Mouse (Mus musculus) lung, embryonic 14.5 days (tissue): ENCODE measurements around the gene Btf3l4. TPM values are rescaled to one million over a fixed set of nuclear protein-coding genes. Genes with fewer than 3 reads are reported as not detected.

ENCODE experiments used
- ATAC-seq: fragments of 200-750 bp; cut with Nextera tagmentation; 2 replicates; pipeline ENCODE4 v1.8.0; 2017; ENCODE audit warnings: mild to moderate bottlenecking, moderate TSS enrichment, moderate library complexity; ENCODE audit not compliant: insufficient read depth
- DNase-seq: peaks from one replicate; pipeline ENCODE4 v3.0.0-alpha.2; 2015
- H3K27ac ChIP-seq: fragments of 300-500 bp; sonication (generic); 2 replicates; pipeline ENCODE4 v1.5.1; 2014; ENCODE audit warnings: low read depth, mild to moderate bottlenecking, moderate library complexity
- H3K27me3 ChIP-seq: fragments of 300-500 bp; sonication (generic); 2 replicates; pipeline ENCODE4 v1.6.1; 2014; ENCODE audit warnings: low read length, control low read depth; ENCODE audit not compliant: insufficient read depth
- H3K36me3 ChIP-seq: fragments of 300-500 bp; sonication (generic); 2 replicates; pipeline ENCODE4 v1.6.1; 2014; ENCODE audit warnings: control low read depth; ENCODE audit not compliant: insufficient read depth
- H3K4me1 ChIP-seq: fragments of 300-500 bp; sonication (generic); 2 replicates; pipeline ENCODE4 v1.6.1; 2014; ENCODE audit warnings: antibody characterized with exemption, control low read depth; ENCODE audit not compliant: insufficient read depth
- H3K4me2 ChIP-seq: fragments of 300-500 bp; sonication (generic); 2 replicates; pipeline ENCODE4 v1.6.1; 2014; ENCODE audit warnings: mild to moderate bottlenecking
- H3K4me3 ChIP-seq: fragments of 300-500 bp; sonication (generic); 2 replicates; pipeline ENCODE4 v1.5.1; 2014; ENCODE audit warnings: low read depth, low read length
- H3K9ac ChIP-seq: fragments of 300-500 bp; sonication (generic); 2 replicates; pipeline ENCODE4 v1.6.1; 2014
- H3K9me3 ChIP-seq: fragments of 300-500 bp; sonication (generic); 2 replicates; pipeline ENCODE4 v1.6.1; 2016; ENCODE audit warnings: low read depth, low read length, control low read depth
- CTCF ChIP-seq: IDR thresholded peaks from 2 replicates; pipeline ENCODE4 v1.5.1; 2016; ENCODE audit warnings: antibody characterized with exemption, low read depth
- WGBS: fragments of 180-500 bp; shearing (Covaris S2); extraction: QIAGEN DNeasy Blood & Tissue Kit; methylation state at CpG from one replicate; pipeline ENCODE4 v1.1.7; 2014; 5-methylcytosine and 5-hydroxymethylcytosine counted together
- polyA plus RNA-seq: library from polyadenylated mRNA; unstranded; fragments of >200 nt; fragmentation: Nextera tagmentation; extraction: Ambion mirVana; gene quantifications from 2 replicates; pipeline ENCODE4 v1.2.1, GENCODE M21; 2014

Gene Btf3l4
- polyA plus RNA-seq, 1 experiment from 2014 or later, result 167 TPM

- TF ChIP-seq CTCF, result no peak
- WGBS, result 70% methylated on average over 1 of the region's 1 CpGs
- Histone ChIP-seq H3K9me3 (no peaks in the 10 kb centered on the region), H3K4me2 (no peak overlapping the region), H3K36me3 (no peaks in the 10 kb centered on the region), H3K4me3 (no peak overlapping the region), H3K27me3 (no peaks in the 10 kb centered on the region), H3K27ac (no peak overlapping the region), H3K9ac (no peak overlapping the region), H3K4me1 (no peaks in the 10 kb centered on the region)
- no peak for ATAC-seq
- no peak for DNase-seq
Observed at GRCm38 (mm10) chr4:108790507-108790906, 42.9 kb downstream of the Btf3l4 start.

GRCm38 (mm10) chr4:108789258-108789936 lies 44.0 kb downstream of the Btf3l4 start:
- Histone ChIP-seq H3K4me3 (no peak overlapping the region), H3K27me3 (no peaks in the 10 kb centered on the region), H3K36me3 (no peaks in the 10 kb centered on the region), H3K9me3 (no peaks in the 10 kb centered on the region), H3K27ac (no peak overlapping the region), H3K9ac (no peak overlapping the region), H3K4me1 (no peaks in the 10 kb centered on the region), H3K4me2 (no peak overlapping the region)
- no peak for ATAC-seq
- 69% methylated on average over 6 of the region's 6 CpGs for WGBS
- no peak for TF ChIP-seq CTCF
- no peak for DNase-seq

DNA sequence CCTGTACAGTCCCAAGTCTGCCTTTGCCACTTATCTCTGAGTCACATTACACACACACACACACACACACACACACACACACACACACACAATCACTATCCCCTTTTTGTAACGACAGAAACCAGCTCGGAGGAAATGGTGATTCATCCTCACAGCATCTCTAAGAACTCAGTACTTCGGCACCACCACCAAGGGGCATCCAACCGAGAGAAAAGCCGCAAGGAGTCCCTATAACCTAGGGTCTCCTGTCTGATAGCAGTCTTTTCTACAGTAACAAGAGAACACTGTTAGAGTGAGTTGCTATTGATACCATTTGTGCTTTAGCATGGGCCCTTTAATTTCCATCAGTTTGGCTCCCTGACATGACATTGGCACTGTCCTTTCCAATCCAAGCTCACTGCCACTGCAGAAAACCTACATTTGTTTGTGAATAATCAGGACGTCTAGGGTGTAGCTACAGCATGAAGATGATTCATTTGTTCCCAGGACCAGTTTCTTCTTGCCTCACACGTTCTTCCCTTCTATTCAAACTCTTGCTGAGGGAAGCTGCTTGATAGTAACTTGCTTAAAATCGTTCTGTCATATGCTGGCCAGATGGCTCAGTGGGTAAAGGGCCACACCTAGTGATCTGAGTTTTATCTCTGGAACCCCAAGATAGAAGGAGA lies 50.9 kb downstream of the Btf3l4 start:
- Histone ChIP-seq H3K4me3 (no peak overlapping the region), H3K9me3 (no peaks in the 10 kb centered on the region), H3K27me3 (no peaks in the 10 kb centered on the region), H3K27ac (no peak overlapping the region), H3K4me2 (no peak overlapping the region), H3K4me1 (no peaks in the 10 kb centered on the region), H3K9ac (no peak overlapping the region), H3K36me3 (no peaks in the 10 kb centered on the region)
- no peak for ATAC-seq
- DNase-seq, result no peak
- TF ChIP-seq CTCF, result no peak
- WGBS, result 34% methylated on average over 8 of the region's 8 CpGs

- Histone ChIP-seq H3K4me2 (peak overlapping the region; percentile 75), H3K4me1 (no peaks in the 10 kb centered on the region), H3K4me3 (peak overlapping the region; percentile 85), H3K27ac (peak overlapping the region; percentile 99; the same call in 1 of the 2 replicates), H3K36me3 (no peaks in the 10 kb centered on the region), H3K9me3 (no peaks in the 10 kb centered on the region), H3K9ac (peak overlapping the region; percentile 99; the same call in 1 of the 2 replicates), H3K27me3 (no peaks in the 10 kb centered on the region)
- DNase-seq, result peak; percentile 11
- no peak for TF ChIP-seq CTCF
- ATAC-seq, result no peak
- WGBS, result 47% methylated on average over 3 of the region's 3 CpGs
Observed at GRCm38 (mm10) chr4:108781596-108781995, 51.8 kb downstream of the Btf3l4 start.

GRCm38 (mm10) chr4:108780864-108781205 lies 52.6 kb downstream of the Btf3l4 start:
- Histone ChIP-seq H3K9ac (peak overlapping the region; percentile 99), H3K27me3 (no peaks in the 10 kb centered on the region), H3K36me3 (no peaks in the 10 kb centered on the region), H3K9me3 (no peaks in the 10 kb centered on the region), H3K4me2 (peak overlapping the region; percentile 75), H3K4me3 (peak overlapping the region; percentile 85), H3K27ac (peak overlapping the region; percentile 99), H3K4me1 (no peaks in the 10 kb centered on the region)
- ATAC-seq (no peak), DNase-seq (no peak)
- under 1% methylated on average over 19 of the region's 20 CpGs for WGBS
- TF ChIP-seq CTCF, result no peak

DNA sequence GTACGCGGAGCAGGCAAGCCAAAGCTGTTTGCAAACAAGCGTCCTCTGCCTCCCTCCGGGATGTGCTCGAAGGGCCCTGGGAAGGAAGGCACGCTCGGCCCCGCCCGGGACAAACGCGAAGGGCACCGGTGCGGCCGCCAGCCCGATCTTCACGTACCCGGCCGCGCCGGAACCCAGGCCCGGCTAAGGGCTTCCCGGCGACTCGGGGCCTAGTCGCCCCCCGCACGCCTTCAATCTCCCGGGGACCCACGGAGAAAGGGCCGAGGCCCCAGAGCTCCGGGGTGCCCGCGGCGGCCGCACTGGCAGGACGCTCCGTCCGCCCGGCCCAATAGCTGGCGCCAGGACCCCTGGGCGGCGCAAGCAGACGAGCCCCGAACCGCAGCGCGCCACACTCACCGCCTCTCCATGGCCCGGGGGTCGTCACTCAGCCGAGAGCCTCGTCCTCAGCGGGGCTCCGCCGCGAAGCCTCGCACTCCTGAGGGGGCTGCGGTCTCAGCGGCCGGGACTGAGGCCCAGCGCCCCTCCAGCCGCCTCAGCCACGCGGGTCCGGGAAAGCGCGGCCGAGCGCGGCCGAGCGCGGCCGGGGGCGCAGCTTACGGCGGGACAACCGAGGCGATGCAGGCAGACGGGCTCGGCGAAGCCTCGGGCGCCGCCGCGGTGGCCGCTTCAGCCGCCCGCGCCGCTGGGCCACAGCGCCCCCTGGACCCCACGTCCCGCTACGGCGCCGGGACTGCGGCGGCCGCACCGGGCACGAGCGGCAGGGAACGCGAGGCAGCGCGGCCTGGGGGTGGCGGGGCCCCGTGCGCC lies 53.2 kb downstream of the Btf3l4 start, which contains the start of gene Zfyve9:
Gene Zfyve9, minus strand, starts transcription at position 742 of the 807 bp plus-strand sequence.
- Histone ChIP-seq H3K4me3 (peak within 1 kb of the TSS; percentile 85), H3K36me3 (no peaks in the 10 kb centered on the region), H3K9me3 (no peaks in the 10 kb centered on the region), H3K4me2 (peak within 1 kb of the TSS; percentile 75), H3K4me1 (no peaks in the 10 kb centered on the region), H3K9ac (peak within 1 kb of the TSS; percentile 99), H3K27ac (peak within 1 kb of the TSS; percentile 99), H3K27me3 (no peaks in the 10 kb centered on the region)
- TF ChIP-seq CTCF, result peak; percentile 28; the same call in 1 of the 2 replicates
- ATAC-seq, result peak; percentile 95
- WGBS, result under 1% methylated on average over 110 of the region's 111 CpGs
- peak; percentile 91 for DNase-seq

- DNase-seq (no peak), ATAC-seq (no peak)
- no peaks in the 10 kb centered on the region for H3K36me3 ChIP-seq
- H3K27ac ChIP-seq, result peak overlapping the region; percentile 99
- peak overlapping the region; percentile 99 for H3K9ac ChIP-seq
- H3K27me3 ChIP-seq, result no peaks in the 10 kb centered on the region
- H3K9me3 ChIP-seq, result no peaks in the 10 kb centered on the region
- peak overlapping the region; percentile 75 for H3K4me2 ChIP-seq
- no peak for TF ChIP-seq CTCF
- peak overlapping the region; percentile 85 for H3K4me3 ChIP-seq
- 0% methylated on average over 7 of the region's 7 CpGs for WGBS
- H3K4me1 ChIP-seq, result no peaks in the 10 kb centered on the region
Observed at GRCm38 (mm10) chr4:108779763-108780056, 53.7 kb downstream of the Btf3l4 start.
